Mouse (Mus musculus) left cerebral cortex, adult 2 months (tissue): Measurements from ENCODE around the gene Maco1. TPM values are rescaled to one million over a fixed set of nuclear protein-coding genes. Genes with fewer than 3 reads are reported as not detected.
"Not testable (repeated sequence)": the region's sequence is repeated elsewhere in the genome, so short reads cannot be mapped to it uniquely, and the experiment has no call there.

Experiments
- DNase-seq, 2 experiments: peaks; one replicate each; pipeline ENCODE4 v3.0.0; 2021 to 2022; ENCODE audit warnings: low spot score in 2 of 2, mixed read lengths in 1 of 2; ENCODE audit errors: extremely low spot score in 1 of 2
- H3K27ac ChIP-seq: fragments of 200-600 bp; 2 replicates; pipeline ENCODE4 v1.8.1; 2022
- H3K4me3 ChIP-seq: fragments of 200-600 bp; 2 replicates; pipeline ENCODE4 v1.8.1; 2022
- CTCF ChIP-seq: fragments of 200-600 bp; IDR thresholded peaks from 2 replicates; pipeline ENCODE4 v1.8.1; 2022; ENCODE audit warnings: antibody characterized with exemption, mild to moderate bottlenecking, moderate library complexity
- intact Hi-C: fragments of 180-260 bp; cut with DNase I; formaldehyde crosslinking; loops from one replicate; pipeline ENCODE4 v1.15.1; 2025
- total RNA-seq, 2 experiments: library from RNA; stranded (reverse); gene quantifications; 2 replicates each; pipeline ENCODE4 v1.2.3; 2021

Gene Maco1
- total RNA-seq, 2 experiments from 2014 or later, result 52.4 to 54.2 TPM

DNA sequence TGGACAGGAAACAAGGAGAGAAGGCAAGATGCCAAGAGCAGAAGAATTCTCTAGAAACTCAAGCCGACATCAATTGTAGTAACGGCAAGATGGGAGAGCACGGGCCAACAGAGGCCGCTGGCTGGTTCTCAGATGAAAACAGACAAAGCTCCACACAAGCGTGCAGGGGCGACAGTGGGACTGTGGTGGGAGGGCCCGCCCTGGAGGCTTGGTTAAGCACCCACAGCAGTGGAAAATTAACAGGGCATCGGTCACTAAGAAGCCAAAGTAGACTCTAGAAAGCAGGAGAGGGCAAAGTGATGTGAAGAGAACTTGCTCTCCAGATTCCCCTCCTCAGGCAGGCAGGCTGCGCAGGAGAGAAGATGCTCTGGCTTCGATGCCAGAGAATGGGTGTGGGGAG is 51.0 kb downstream of the Maco1 start:
- no peak overlapping the region for H3K27ac ChIP-seq
- DNase-seq, result no peak
- no peak overlapping the region for H3K4me3 ChIP-seq
- TF ChIP-seq CTCF, result no peak
- intact Hi-C loops, result no loop called here

DNA sequence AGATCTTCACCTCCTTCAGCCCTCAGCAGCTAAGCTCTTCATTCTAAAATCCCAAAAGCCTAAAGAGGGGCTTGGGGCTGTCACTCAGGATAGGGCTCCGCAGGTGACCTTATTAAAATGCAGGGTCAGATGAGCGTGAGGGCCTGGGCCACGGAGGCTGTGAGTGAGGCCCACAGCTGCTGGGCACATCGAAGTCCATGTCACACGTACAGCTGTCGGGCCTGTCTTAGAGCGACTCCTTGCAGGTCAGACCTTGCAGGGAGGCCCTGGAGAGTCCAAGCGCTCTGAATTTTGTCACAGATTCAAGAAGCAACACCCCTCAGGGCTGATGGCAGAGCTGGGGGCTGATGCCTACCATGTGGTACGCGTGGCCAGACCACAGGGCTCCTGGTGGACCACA is 52.5 kb downstream of the Maco1 start:
- DNase-seq, result no peak
- intact Hi-C loops, result no loop called here
- no peak overlapping the region for H3K4me3 ChIP-seq
- no peak overlapping the region for H3K27ac ChIP-seq
- TF ChIP-seq CTCF, result no peak

DNA sequence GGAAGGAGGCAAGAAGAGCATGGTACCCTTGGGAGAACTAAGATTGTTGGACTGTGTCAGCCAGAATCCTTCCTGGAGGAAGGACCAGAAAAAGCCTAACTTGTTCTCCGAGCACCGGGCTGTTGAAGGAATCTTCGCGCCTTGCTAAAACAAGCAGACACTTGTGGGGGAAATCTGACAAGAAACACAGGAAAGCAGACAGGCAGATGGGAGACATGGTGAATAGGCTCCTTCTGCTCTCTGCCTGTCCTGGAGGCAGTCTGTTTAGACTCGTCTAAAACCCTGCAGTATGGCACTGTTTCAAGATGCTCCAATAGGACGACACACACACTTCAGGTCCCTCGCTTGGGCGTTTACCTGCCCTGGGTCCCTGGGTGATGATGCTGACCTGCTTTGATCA is 53.0 kb downstream of the Maco1 start:
- TF ChIP-seq CTCF, result no peak
- intact Hi-C loops, result no loop called here
- no peak for DNase-seq
- H3K27ac ChIP-seq, result no peak overlapping the region
- H3K4me3 ChIP-seq, result no peak overlapping the region

DNA sequence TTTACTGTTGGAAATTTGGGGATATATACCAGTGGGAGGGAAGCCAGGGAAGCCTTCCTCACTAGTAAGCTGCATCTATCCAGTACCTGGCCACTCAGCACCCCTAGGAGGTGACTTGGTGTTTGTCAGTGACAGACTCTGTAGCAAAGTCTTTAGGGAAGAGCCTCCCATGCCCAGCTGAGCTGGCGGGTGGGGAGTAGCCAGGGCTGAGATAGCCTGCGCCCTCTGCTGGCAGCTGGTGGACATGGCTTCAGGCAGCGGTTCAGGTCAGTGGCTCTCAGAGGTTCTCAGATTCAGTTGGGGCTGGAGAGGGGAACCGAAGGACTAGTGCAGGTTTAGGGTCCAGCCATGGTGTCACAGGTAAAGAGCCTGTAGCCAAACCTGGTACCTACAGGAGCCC is 53.9 kb downstream of the Maco1 start:
- peak; percentile 88 for TF ChIP-seq CTCF
- intact Hi-C loops, result loop anchor here (2.0 kb wide), 1 partner anchor 256 kb away; no protein-coding TSS in a partner anchor
- DNase-seq, result peak; percentile 51 to 66

DNA sequence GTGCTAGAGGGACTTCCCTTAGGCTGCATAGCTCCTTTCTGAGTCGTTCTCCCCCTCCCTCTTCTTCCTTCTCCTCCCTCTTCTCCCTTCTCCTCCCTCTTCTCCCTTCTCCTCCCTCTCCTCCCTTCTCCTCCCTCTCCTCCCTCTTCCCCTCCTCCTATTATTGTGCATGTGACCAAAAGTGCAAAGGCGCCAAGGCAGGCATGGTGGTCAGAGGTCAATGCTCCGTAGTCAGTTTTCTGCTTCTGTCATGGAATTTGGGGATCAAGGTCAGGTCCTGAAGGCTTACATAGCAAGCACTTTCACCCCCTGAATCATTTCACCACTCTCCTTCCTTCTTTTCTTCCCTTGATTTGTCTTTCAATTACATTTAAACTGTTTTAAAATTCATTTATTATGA is 54.3 kb downstream of the Maco1 start:
- H3K27ac ChIP-seq, result no peak overlapping the region
- no peak for DNase-seq
- no peak for TF ChIP-seq CTCF
- no peak overlapping the region for H3K4me3 ChIP-seq
- intact Hi-C loops, result loop anchor here (2.0 kb wide), 1 partner anchor 256 kb away; no protein-coding TSS in a partner anchor

More for the DNA sequence above, 53.9 kb downstream of the Maco1 start:
- Histone ChIP-seq H3K4me3 (no peak overlapping the region), H3K27ac (no peak overlapping the region; the same call in 1 of the 2 replicates)

DNA sequence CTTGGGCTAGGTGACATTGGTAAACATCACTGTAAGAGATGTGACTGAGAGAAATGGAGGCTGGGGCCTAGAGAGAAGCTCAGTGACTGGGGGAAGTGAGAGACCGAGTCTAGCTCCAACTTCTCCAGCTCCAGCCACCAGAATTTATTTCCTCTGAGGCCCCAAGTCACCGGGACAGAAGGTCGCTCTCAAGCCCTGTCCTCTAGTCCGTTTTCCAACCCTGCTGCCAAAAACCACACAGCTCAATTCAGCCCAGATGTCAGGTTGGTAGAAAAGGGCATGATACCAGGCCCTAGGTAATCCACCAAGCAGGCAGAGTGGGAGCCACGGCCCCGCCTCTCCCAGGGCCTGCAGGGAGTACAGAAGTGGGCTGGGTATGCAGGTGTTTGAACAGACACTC is 55.5 kb downstream of the Maco1 start:
- Histone ChIP-seq H3K4me3 (no peak overlapping the region), H3K27ac (no peak overlapping the region)
- intact Hi-C loops, result loop anchor here (2.0 kb wide), 1 partner anchor 255 kb away; no protein-coding TSS in a partner anchor
- no peak for DNase-seq
- no peak for TF ChIP-seq CTCF

DNA sequence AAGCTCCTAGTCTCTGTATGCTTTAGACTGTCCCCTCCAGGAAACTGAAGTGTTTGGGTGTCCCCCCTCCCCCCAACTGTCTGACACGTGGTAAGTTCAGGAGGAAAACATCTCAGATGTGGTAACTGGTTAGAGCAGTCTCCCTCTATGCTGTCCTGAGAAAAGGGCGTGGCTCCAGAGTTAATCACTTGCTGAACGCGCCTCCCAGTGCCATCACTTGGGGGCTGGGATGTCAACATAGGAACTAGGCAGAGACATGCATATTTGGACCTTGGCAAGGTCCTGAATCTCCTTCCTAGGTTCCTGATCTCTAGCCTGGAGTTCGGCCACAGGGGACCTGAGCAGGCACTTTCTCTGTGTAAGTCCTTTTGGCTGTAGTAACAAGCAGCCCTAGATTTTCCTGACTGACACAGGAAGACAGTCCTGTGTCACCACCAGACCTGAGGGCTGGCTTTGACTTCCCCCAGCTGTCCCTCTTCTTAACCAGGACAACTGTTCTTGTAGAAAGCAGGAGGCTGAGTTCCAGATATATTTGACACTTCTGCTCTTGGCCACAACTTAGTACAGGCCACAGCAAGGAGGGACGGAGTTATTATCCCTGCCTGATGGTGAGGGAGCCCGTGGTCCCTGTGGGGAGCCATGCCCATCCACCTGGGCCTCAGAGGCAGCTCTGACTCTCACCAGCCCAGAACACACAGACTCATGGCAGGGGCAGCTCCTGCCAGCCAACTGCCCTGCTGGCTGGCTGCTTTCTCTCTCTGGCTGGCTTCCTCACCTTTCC is 56.4 kb downstream of the Maco1 start:
- DNase-seq, result no peak
- no peak overlapping the region for H3K27ac ChIP-seq
- TF ChIP-seq CTCF, result no peak
- H3K4me3 ChIP-seq, result no peak overlapping the region
- intact Hi-C loops, result no loop called here

DNA sequence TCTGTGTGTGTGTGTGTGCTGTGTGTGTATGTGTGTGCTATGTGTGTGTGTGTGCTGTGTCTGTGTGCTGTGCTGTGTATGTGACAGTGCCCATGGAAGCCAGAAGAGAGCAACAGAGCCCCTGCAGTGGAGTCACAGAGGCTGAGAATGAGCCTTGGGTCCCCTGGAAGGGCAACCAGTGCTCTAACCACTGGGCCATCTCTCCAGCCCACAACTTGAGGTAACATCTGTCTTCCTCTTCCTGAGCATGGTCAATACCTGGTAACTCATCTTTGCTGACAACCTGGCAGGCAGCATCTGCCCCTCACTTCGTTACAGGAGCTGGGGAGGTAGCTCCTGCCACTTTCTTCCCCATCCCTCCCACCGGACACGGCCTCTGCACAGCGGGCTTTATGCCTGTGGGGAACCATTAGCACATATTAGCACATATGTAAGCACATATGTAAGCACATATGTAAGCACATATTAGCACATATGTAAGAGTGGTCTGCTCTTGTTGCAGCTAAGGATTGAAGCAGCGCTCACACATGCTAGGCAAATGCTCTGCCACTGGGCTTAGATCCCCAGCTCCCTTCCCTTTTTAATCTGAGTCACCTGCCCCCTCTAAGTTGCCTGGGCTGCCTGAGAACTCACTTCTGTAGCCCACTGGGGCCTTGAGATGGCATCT is 57.2 kb downstream of the Maco1 start:
- H3K4me3 ChIP-seq, result no peak overlapping the region
- H3K27ac ChIP-seq, result no peak overlapping the region
- intact Hi-C loops, result no loop called here
- TF ChIP-seq CTCF, result no peak
- no peak for DNase-seq

DNA sequence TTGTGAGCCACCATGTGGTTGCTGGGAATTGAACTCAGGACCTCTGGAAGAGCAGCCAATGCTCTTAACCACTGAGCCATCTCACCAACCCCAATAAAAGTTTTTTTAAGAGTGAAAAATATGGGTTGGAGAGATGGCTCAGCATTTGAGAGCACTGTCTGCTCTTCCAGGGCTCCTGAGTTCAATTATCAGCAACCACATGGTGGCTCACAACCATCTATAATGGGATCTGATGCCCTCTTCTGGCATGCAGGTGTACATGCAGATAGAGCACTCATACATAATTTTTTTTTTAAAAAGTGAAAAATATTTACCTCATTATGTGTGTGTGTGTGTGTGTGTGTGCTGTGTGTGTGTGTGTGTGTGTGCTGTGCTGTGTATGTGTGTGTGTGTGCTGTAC is 58.2 kb downstream of the Maco1 start:
- intact Hi-C loops, H3K4me3 ChIP-seq, DNase-seq, H3K27ac ChIP-seq: not testable (repeated sequence)

DNA sequence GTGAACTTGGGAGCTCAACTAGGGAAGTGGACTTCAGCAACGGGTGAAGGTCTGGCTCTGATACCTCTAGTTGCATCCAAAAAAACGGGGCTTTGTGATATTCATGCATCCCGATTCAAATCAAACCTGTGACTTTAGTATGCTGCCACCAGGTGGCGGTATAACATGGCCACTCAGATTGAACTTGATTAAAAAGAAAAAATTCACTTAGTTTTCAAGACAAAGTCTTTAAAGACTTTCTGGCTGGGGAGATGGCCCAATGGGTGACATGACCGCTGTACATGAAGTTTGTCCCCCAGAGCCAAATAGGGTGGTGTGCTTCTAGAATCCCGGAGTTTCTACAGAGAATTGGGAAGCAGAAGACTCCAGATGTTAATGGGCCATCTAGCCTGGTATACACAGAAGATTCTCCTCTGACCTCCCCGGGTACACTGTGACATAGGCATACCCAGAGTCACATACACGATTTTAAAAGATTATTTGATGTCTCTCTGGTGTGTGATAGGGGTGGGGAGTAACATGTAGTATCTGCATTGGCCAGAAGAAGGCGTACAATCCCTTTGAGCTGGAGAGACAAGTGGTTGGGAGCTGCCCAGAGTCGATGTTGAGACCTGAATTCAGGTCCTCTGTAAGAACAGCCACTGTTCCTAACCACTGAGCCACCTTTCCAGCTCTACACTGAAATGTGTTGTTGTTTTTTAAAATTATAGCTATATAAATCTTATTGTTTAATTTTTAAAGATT is 59.8 kb downstream of the Maco1 start:
- H3K4me3 ChIP-seq, result no peak overlapping the region
- DNase-seq, result peak; percentile 46 to 53
- TF ChIP-seq CTCF, result peak; percentile 90
- no peak overlapping the region for H3K27ac ChIP-seq
- intact Hi-C loops, result loop anchor here (2.0 kb wide), 1 partner anchor 85 kb away; no protein-coding TSS in a partner anchor

DNA sequence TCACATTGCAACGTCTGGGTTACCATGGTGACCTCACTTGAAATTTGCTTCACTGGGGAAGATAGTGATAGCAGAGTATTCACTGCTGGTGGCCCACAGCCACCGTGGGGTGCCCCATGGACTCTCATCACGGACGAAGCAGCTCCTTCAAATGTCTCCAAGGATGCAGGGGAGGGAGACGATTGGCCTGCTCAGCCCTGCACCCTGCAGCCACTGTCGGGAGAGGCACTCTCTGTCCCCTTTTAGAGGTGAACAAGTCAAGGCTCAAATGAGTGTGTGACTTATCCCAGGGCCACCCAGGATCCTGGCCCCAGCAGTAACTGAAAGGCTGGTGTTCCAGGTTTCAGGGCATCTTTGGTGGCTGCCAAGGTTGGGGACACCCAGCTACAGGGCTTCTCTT is 61.4 kb downstream of the Maco1 start:
- H3K4me3 ChIP-seq, result no peak overlapping the region
- no peak for TF ChIP-seq CTCF
- DNase-seq, result no peak
- H3K27ac ChIP-seq, result no peak overlapping the region
- intact Hi-C loops, result loop anchor here (2.0 kb wide), 1 partner anchor 87 kb away; no protein-coding TSS in a partner anchor

DNA sequence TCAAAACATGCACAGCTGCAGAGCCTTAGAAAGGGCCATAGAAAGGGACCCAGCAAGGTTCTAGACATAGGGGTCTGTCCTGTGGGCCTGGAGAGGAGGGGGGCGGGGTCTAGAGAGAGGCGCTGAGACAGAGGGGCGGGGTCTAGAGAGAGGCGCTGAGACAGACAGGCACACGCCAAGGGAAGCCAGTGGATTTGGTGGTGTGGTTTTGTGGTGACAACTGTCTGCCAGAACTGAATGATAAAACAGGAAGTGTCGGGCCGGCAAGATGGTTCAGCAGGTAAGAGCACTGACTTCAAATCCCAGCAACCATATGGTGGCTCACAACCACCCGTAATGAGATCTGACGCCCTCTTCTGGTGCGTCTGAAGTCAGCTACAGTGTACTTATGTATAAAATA is 66.2 kb downstream of the Maco1 start:
- intact Hi-C loops, result no loop called here
- Histone ChIP-seq H3K4me3 (no peak overlapping the region), H3K27ac (no peak overlapping the region)
- TF ChIP-seq CTCF, result no peak
- DNase-seq, result no peak
